Mouse (Mus musculus): ENCODE data around the gene Coro1b. TPM values are rescaled to one million over a fixed set of nuclear protein-coding genes. Genes with fewer than 3 reads are reported as not detected.

Coro1b gene
- polyA plus RNA-seq (2016; fragmentation: Nextera tagmentation; extraction: Ambion mirVana): 128 and 130 TPM in 2 replicates

GRCm38 (mm10) chr19:4148491-4148806, at the start of gene Coro1b:
Gene Coro1b, plus strand, starts transcription at chr19:4148619.
- Histone ChIP-seq H3K27ac (peak within 1 kb of the TSS; percentile 88), H3K27me3 (ENCODE audit: poor library complexity, severe bottlenecking) (no peaks in the 10 kb centered on the region)

GRCm38 (mm10) chr19:4099056-4099455, 49.4 kb upstream of the Coro1b start:
- DNase-seq (ENCODE audit: extremely low spot score, low spot score): peak; percentile 80
- Histone ChIP-seq H3K4me1 (peaks cover 58% of the 10 kb centered on the region), H3K27ac (no peak overlapping the region), H3K4me3 (peak overlapping the region; percentile 63; the same call in 1 of the 2 replicates), H3K36me3 (replicated peaks) (peaks cover 8% of the 10 kb centered on the region; the same call in 1 of the 2 replicates), H3K9me3 (no peaks in the 10 kb centered on the region), H3K27me3 (ENCODE audit: poor library complexity, severe bottlenecking) (peaks cover 53% of the 10 kb centered on the region)
- WGBS: 14% methylated on average over 9 of the region's 9 CpGs

More at GRCm38 (mm10) chr19:4148491-4148806, at the start of gene Coro1b:
- Histone ChIP-seq H3K9me3 (peaks cover 6% of the 10 kb centered on the region; the same call in 1 of the 2 replicates), H3K36me3 (replicated peaks) (peaks cover 37% of the 10 kb centered on the region), H3K4me1 (peaks cover 34% of the 10 kb centered on the region), H3K4me3 (peak within 1 kb of the TSS; percentile 73)
- WGBS: under 1% methylated on average over 33 of the region's 33 CpGs
- peak; percentile 93 for DNase-seq (ENCODE audit: extremely low spot score, low spot score)

DNA sequence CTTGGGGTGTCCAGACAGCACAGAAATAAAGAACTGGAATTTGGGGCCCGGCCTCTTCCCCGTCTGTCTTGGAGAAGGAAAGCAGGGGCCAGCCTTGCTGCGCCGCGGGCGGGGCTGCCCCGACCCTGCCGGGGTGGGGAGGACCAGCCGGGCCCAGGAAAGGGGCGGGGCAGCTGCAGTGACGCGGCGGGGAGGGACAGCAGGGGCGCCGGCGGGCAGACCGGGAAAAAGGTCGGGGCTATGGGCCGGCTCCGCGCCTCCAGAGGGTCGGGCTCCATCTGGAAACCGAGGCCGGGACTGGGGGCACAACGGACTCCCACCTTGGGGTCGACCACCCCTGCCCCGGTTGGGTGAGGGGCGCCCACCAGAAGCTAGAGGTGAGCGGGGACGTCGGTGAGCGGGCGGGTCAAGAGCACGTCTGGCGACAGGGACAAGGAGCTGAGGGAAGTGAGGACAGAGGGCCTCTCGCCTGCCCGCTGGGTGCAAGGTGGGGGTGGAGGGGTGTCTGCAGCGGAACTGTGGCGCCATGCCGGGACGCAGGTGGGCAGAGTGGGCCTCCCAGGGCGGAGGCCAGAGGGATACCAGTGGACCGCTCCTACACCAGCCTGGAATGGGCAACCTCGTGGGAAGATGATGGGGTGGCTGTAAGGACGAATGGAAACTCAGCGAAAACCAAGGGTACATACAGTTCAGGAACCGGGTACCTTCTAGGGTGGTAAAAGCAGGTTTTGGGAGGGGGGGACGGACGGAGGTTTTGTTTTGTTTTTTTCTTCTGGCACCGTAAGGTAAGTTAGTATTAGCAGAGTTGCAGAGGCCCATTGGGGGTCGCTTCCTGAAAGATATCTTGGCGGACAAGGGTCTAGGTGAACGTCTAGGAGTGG, 48.3 kb upstream of the Coro1b start, which contains the start of gene Pitpnm1:
Pitpnm1 (plus strand) TSS at position 162 of the 881 bp plus-strand sequence.
- peaks cover 11% of the 10 kb centered on the region for H3K36me3 ChIP-seq (replicated peaks)
- DNase-seq (ENCODE audit: extremely low spot score, low spot score): peak; percentile 51
- WGBS: under 1% methylated on average over 52 of the region's 53 CpGs
- H3K27ac ChIP-seq: peak within 1 kb of the TSS; percentile 73
- peaks cover 53% of the 10 kb centered on the region for H3K27me3 ChIP-seq (ENCODE audit: poor library complexity, severe bottlenecking)
- peaks cover 58% of the 10 kb centered on the region for H3K4me1 ChIP-seq
- H3K9me3 ChIP-seq: no peaks in the 10 kb centered on the region
- peak within 1 kb of the TSS; percentile 63 for H3K4me3 ChIP-seq

- peak; percentile 59 for DNase-seq (ENCODE audit: extremely low spot score, low spot score)
- peak overlapping the region; percentile 73 for H3K27ac ChIP-seq
- no peaks in the 10 kb centered on the region for H3K9me3 ChIP-seq
- peaks cover 18% of the 10 kb centered on the region for H3K36me3 ChIP-seq (replicated peaks)
- H3K4me3 ChIP-seq: peak overlapping the region; percentile 63
- H3K27me3 ChIP-seq (ENCODE audit: poor library complexity, severe bottlenecking): peaks cover 53% of the 10 kb centered on the region
- H3K4me1 ChIP-seq: peaks cover 58% of the 10 kb centered on the region
- under 1% methylated on average over 52 of the region's 52 CpGs for WGBS
These were observed 47.6 kb upstream of the Coro1b start for GRCm38 (mm10) chr19:4100718-4101261.

GRCm38 (mm10) chr19:4101466-4101865, 47.0 kb upstream of the Coro1b start:
- H3K9me3 ChIP-seq: no peaks in the 10 kb centered on the region
- peaks cover 53% of the 10 kb centered on the region for H3K27me3 ChIP-seq (ENCODE audit: poor library complexity, severe bottlenecking)
- peaks cover 20% of the 10 kb centered on the region for H3K36me3 ChIP-seq (replicated peaks)
- DNase-seq (ENCODE audit: extremely low spot score, low spot score): no peak
- H3K27ac ChIP-seq: peak overlapping the region; percentile 73; the same call in 1 of the 2 replicates
- H3K4me1 ChIP-seq: peaks cover 51% of the 10 kb centered on the region
- peak overlapping the region; percentile 63 for H3K4me3 ChIP-seq
- WGBS: 54% methylated on average over 6 of the region's 6 CpGs

DNA sequence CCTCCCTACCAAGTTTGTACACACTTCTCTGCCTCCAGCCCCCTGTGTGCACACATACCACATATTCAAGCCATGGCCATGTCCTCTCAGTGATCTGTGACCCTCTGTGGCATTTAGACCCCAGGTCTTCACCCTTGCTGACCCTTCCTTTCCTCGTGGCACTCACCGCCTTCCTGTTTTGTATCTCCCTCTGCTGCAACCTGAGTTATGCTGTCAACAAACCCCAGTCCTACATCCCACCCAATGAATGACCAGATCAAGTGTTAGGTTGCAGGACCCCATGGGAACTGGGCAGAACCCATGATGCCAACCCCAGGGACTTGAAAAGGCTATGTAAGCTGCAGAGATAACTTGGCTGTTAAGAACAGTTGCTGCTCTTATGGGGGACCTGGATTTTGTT, 46.4 kb upstream of the Coro1b start:
- H3K27me3 ChIP-seq (ENCODE audit: poor library complexity, severe bottlenecking): peaks cover 53% of the 10 kb centered on the region
- H3K4me3 ChIP-seq: peak overlapping the region; percentile 63; the same call in 1 of the 2 replicates
- 90% methylated on average over 2 of the region's 2 CpGs for WGBS
- H3K27ac ChIP-seq: no peak overlapping the region
- no peak for DNase-seq (ENCODE audit: extremely low spot score, low spot score)
- H3K4me1 ChIP-seq: peaks cover 46% of the 10 kb centered on the region
- H3K36me3 ChIP-seq (replicated peaks): peaks cover 25% of the 10 kb centered on the region
- no peaks in the 10 kb centered on the region for H3K9me3 ChIP-seq

DNA sequence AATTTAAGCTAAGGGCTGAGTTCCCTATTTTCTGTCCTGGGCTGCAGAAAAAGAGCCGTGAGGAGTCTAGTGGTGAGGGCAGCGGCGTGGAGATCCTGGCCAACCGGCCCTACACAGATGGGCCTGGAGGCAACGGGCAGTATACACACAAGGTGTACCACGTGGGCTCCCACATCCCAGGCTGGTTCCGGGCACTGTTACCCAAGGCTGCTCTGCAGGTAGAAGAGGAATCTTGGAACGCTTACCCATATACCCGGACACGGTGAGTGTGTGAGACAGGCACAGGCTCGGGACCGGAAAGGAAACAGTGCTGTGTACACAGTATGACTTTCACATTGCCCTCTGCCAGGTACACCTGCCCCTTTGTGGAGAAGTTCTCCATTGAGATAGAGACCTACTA, 45.8 kb upstream of the Coro1b start:
- peaks cover 42% of the 10 kb centered on the region for H3K4me1 ChIP-seq
- no peak overlapping the region for H3K4me3 ChIP-seq
- peaks cover 25% of the 10 kb centered on the region for H3K36me3 ChIP-seq (replicated peaks)
- no peak for DNase-seq (ENCODE audit: extremely low spot score, low spot score)
- no peak overlapping the region for H3K27ac ChIP-seq
- 92% methylated on average over 12 of the region's 12 CpGs for WGBS
- H3K27me3 ChIP-seq (ENCODE audit: poor library complexity, severe bottlenecking): peaks cover 53% of the 10 kb centered on the region
- H3K9me3 ChIP-seq: no peaks in the 10 kb centered on the region

DNA sequence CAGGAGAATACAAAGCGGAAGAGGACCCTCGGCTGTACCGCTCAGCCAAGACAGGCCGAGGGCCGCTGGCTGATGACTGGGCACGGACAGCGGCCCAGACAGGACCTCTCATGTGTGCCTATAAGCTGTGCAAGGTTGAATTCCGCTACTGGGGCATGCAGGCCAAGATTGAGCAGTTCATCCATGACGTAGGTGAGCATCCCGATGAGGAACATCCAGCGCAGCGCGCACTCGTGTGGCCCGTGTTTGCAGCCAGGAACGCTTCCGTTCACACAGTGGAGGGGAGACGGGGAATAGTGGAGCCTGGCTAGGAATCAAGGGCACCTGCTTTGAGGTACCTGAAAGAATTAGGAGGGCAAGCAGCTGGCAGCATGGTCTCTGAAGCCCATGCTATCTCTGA, 45.1 kb upstream of the Coro1b start:
- H3K4me1 ChIP-seq: peaks cover 35% of the 10 kb centered on the region
- peaks cover 52% of the 10 kb centered on the region for H3K27me3 ChIP-seq (ENCODE audit: poor library complexity, severe bottlenecking)
- no peaks in the 10 kb centered on the region for H3K9me3 ChIP-seq
- peaks cover 26% of the 10 kb centered on the region for H3K36me3 ChIP-seq (replicated peaks)
- no peak for DNase-seq (ENCODE audit: extremely low spot score, low spot score)
- no peak overlapping the region for H3K27ac ChIP-seq
- WGBS: 95% methylated on average over 18 of the region's 18 CpGs
- no peak overlapping the region for H3K4me3 ChIP-seq

- H3K27me3 ChIP-seq (ENCODE audit: poor library complexity, severe bottlenecking): peaks cover 47% of the 10 kb centered on the region
- no peaks in the 10 kb centered on the region for H3K9me3 ChIP-seq
- DNase-seq (ENCODE audit: extremely low spot score, low spot score): no peak
- H3K4me1 ChIP-seq: peaks cover 30% of the 10 kb centered on the region
- no peak overlapping the region for H3K27ac ChIP-seq
- peaks cover 30% of the 10 kb centered on the region for H3K36me3 ChIP-seq (replicated peaks)
- no peak overlapping the region for H3K4me3 ChIP-seq
- 91% methylated on average over 3 of the region's 3 CpGs for WGBS
These were observed 44.6 kb upstream of the Coro1b start for GRCm38 (mm10) chr19:4103792-4104191.

- H3K27me3 ChIP-seq (ENCODE audit: poor library complexity, severe bottlenecking): peaks cover 38% of the 10 kb centered on the region
- H3K36me3 ChIP-seq (replicated peaks): peaks cover 33% of the 10 kb centered on the region
- H3K4me1 ChIP-seq: peaks cover 21% of the 10 kb centered on the region
- DNase-seq (ENCODE audit: extremely low spot score, low spot score): no peak
- H3K27ac ChIP-seq: no peak overlapping the region
- 95% methylated on average over 16 of the region's 16 CpGs for WGBS
- no peak overlapping the region for H3K4me3 ChIP-seq
- H3K9me3 ChIP-seq: no peaks in the 10 kb centered on the region
These were observed 43.7 kb upstream of the Coro1b start for GRCm38 (mm10) chr19:4104675-4105194.

DNA sequence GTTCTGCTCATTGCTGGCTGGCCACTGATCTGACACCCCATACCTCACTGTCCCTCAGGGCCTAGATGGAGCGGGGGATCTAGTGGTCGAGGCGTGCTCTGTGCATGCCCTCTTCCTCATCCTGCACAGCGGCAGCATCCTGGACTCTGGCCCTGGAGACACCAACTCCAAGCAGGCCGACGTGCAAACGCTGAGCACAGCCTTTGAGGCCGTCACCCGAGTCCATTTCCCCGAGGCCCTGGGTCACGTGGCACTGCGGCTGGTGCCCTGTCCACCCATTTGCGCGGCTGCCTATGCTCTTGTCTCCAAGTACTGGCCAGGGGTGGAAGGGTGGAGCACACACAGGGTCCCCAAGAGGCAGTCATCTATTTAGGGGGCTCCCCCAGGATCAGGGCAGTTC, 41.8 kb upstream of the Coro1b start:
- Histone ChIP-seq H3K4me1 (peaks cover 2% of the 10 kb centered on the region), H3K27me3 (ENCODE audit: poor library complexity, severe bottlenecking) (peaks cover 19% of the 10 kb centered on the region), H3K9me3 (no peaks in the 10 kb centered on the region), H3K36me3 (replicated peaks) (peaks cover 42% of the 10 kb centered on the region), H3K4me3 (no peak overlapping the region), H3K27ac (no peak overlapping the region)
- 92% methylated on average over 14 of the region's 14 CpGs for WGBS
- no peak for DNase-seq (ENCODE audit: extremely low spot score, low spot score)

GRCm38 (mm10) chr19:4108535-4108934, 39.9 kb upstream of the Coro1b start:
- Histone ChIP-seq H3K4me3 (no peak overlapping the region), H3K9me3 (no peaks in the 10 kb centered on the region), H3K4me1 (peaks cover 3% of the 10 kb centered on the region), H3K36me3 (replicated peaks) (peaks cover 56% of the 10 kb centered on the region), H3K27ac (no peak overlapping the region), H3K27me3 (ENCODE audit: poor library complexity, severe bottlenecking) (no peaks in the 10 kb centered on the region)
- WGBS: 89% methylated on average over 9 of the region's 9 CpGs
- DNase-seq (ENCODE audit: extremely low spot score, low spot score): no peak
